Mouse (Mus musculus): ENCODE data around the gene Tceanc2. TPM values are rescaled to one million over a fixed set of nuclear protein-coding genes. Genes with fewer than 3 reads are reported as not detected.

Gene Tceanc2
- polyA plus RNA-seq, 1 experiment from 2014 or later, result 37.2 TPM

- ATAC-seq (ENCODE audit: low FRiP score, low read depth), result peak; percentile 65
- Histone ChIP-seq H3K4me1 (peaks cover 22% of the 10 kb centered on the region), H3K36me3 (no peaks in the 10 kb centered on the region), H3K27ac (replicated peaks) (peak within 1 kb of the TSS; percentile 67), H3K27me3 (no peaks in the 10 kb centered on the region), H3K4me2 (replicated peaks) (no peak within 1 kb of the TSS), H3K9me3 (no peaks in the 10 kb centered on the region), H3K9ac (replicated peaks) (no peak within 1 kb of the TSS), H3K4me3 (no peak within 1 kb of the TSS)
- WGBS, result 38% methylated on average over 16 of the region's 16 CpGs
Measured at GRCm38 (mm10) chr4:107096841-107097373, 82.0 kb downstream of the Tceanc2 start, which contains the start of gene Cdcp2. Cdcp2 (plus strand) TSS chr4:107096891.

GRCm38 (mm10) chr4:107096043-107096442 lies 82.9 kb downstream of the Tceanc2 start:
- Histone ChIP-seq H3K36me3 (no peaks in the 10 kb centered on the region), H3K4me2 (replicated peaks) (no peak overlapping the region), H3K4me3 (no peak overlapping the region), H3K9ac (replicated peaks) (no peak overlapping the region), H3K9me3 (no peaks in the 10 kb centered on the region), H3K4me1 (peaks cover 22% of the 10 kb centered on the region), H3K27ac (replicated peaks) (peak overlapping the region; percentile 67), H3K27me3 (no peaks in the 10 kb centered on the region)
- WGBS, result 32% methylated on average over 6 of the region's 6 CpGs
- ATAC-seq (ENCODE audit: low FRiP score, low read depth), result 0 out of 2 replicates have a peak, but pooled peaks have one; percentile 38

GRCm38 (mm10) chr4:107094484-107095187 lies 84.3 kb downstream of the Tceanc2 start:
- 81% methylated on average over 16 of the region's 16 CpGs for WGBS
- H3K36me3 ChIP-seq, result no peaks in the 10 kb centered on the region
- H3K4me3 ChIP-seq, result no peak overlapping the region
- peaks cover 22% of the 10 kb centered on the region for H3K4me1 ChIP-seq
- no peak overlapping the region for H3K9ac ChIP-seq (replicated peaks)
- no peak for ATAC-seq (ENCODE audit: low FRiP score, low read depth)
- H3K4me2 ChIP-seq (replicated peaks), result no peak overlapping the region
- no peak overlapping the region for H3K27ac ChIP-seq (replicated peaks)
- H3K9me3 ChIP-seq, result no peaks in the 10 kb centered on the region
- H3K27me3 ChIP-seq, result no peaks in the 10 kb centered on the region

GRCm38 (mm10) chr4:107091696-107092095 lies 87.2 kb downstream of the Tceanc2 start:
- no peak overlapping the region for H3K4me3 ChIP-seq
- no peak overlapping the region for H3K4me2 ChIP-seq (replicated peaks)
- no peak overlapping the region for H3K27ac ChIP-seq (replicated peaks)
- no peak overlapping the region for H3K9ac ChIP-seq (replicated peaks)
- no peak for ATAC-seq (ENCODE audit: low FRiP score, low read depth)
- H3K4me1 ChIP-seq, result peaks cover 9% of the 10 kb centered on the region
- H3K9me3 ChIP-seq, result no peaks in the 10 kb centered on the region
- WGBS, result 85% methylated on average over 14 of the region's 14 CpGs
- no peaks in the 10 kb centered on the region for H3K27me3 ChIP-seq
- H3K36me3 ChIP-seq, result no peaks in the 10 kb centered on the region

- no peaks in the 10 kb centered on the region for H3K27me3 ChIP-seq
- peak overlapping the region; percentile 87 for H3K27ac ChIP-seq (replicated peaks)
- 0 out of 2 replicates have a peak overlapping the region, but pooled peaks have one; percentile 8 for H3K9ac ChIP-seq (replicated peaks)
- H3K4me3 ChIP-seq, result no peak overlapping the region
- peak overlapping the region; percentile 25; the same call in 1 of the 2 replicates for H3K4me2 ChIP-seq (replicated peaks)
- H3K4me1 ChIP-seq, result peaks cover 20% of the 10 kb centered on the region
- WGBS, result 5% methylated on average over 6 of the region's 6 CpGs
- no peaks in the 10 kb centered on the region for H3K36me3 ChIP-seq
- H3K9me3 ChIP-seq, result no peaks in the 10 kb centered on the region
- peak; percentile 91 for ATAC-seq (ENCODE audit: low FRiP score, low read depth)
Measured at GRCm38 (mm10) chr4:107084858-107085257, 94.1 kb downstream of the Tceanc2 start.

GRCm38 (mm10) chr4:107084343-107084742 lies 94.6 kb downstream of the Tceanc2 start:
- Histone ChIP-seq H3K27me3 (no peaks in the 10 kb centered on the region), H3K4me2 (replicated peaks) (peak overlapping the region; percentile 25; the same call in 1 of the 2 replicates), H3K27ac (replicated peaks) (peak overlapping the region; percentile 87), H3K36me3 (no peaks in the 10 kb centered on the region), H3K4me1 (peaks cover 20% of the 10 kb centered on the region), H3K9me3 (no peaks in the 10 kb centered on the region), H3K9ac (replicated peaks) (peak overlapping the region; percentile 8; the same call in 1 of the 2 replicates), H3K4me3 (no peak overlapping the region)
- 13% methylated on average over 1 of the region's 1 CpGs for WGBS
- ATAC-seq (ENCODE audit: low FRiP score, low read depth), result peak; percentile 58; the same call in 1 of the 2 replicates

Other genes with a start within 250 kb of the Tceanc2 start
- gene Mrpl37, start 112.2 kb downstream of the Tceanc2 start, polyA plus RNA-seq (2016; fragmentation: Nextera tagmentation; extraction: Ambion mirVana), result 91.0 and 91.9 TPM in 2 replicates
- gene Cyb5rl, start 112.1 kb downstream of the Tceanc2 start, polyA plus RNA-seq (2016; fragmentation: Nextera tagmentation; extraction: Ambion mirVana), result 5.8 and 9.5 TPM in 2 replicates
- 0.06 and 0.09 TPM in 2 replicates for gene Cdcp2, start 82.2 kb downstream of the Tceanc2 start, polyA plus RNA-seq (2016; fragmentation: Nextera tagmentation; extraction: Ambion mirVana)
- 327 and 347 TPM in 2 replicates for gene Tmem59, start 717 bp downstream of the Tceanc2 start, polyA plus RNA-seq (2016; fragmentation: Nextera tagmentation; extraction: Ambion mirVana)
- not detected in 2 replicates for gene Ldlrad1, start 30.1 kb upstream of the Tceanc2 start, polyA plus RNA-seq (2016; fragmentation: Nextera tagmentation; extraction: Ambion mirVana)
- gene Lrrc42, start 74.4 kb upstream of the Tceanc2 start, polyA plus RNA-seq (2016; fragmentation: Nextera tagmentation; extraction: Ambion mirVana), result 59.3 and 61.0 TPM in 2 replicates
- 37.2 and 39.1 TPM in 2 replicates for gene Hspb11, start 74.5 kb upstream of the Tceanc2 start, polyA plus RNA-seq (2016; fragmentation: Nextera tagmentation; extraction: Ambion mirVana)
- not detected in 2 replicates for gene Dio1, start 128.1 kb upstream of the Tceanc2 start, polyA plus RNA-seq (2016; fragmentation: Nextera tagmentation; extraction: Ambion mirVana)
- 39.6 and 41.9 TPM in 2 replicates for gene Yipf1, start 135.2 kb upstream of the Tceanc2 start, polyA plus RNA-seq (2016; fragmentation: Nextera tagmentation; extraction: Ambion mirVana)
- gene Ndc1, start 188.7 kb upstream of the Tceanc2 start, polyA plus RNA-seq (2016; fragmentation: Nextera tagmentation; extraction: Ambion mirVana), result 34.3 and 35.9 TPM in 2 replicates